Mouse (Mus musculus): Measurements from ENCODE around the gene Serpinf1.

Serpinf1 gene

GRCm38 (mm10) chr11:75455041-75455736 is 32.7 kb upstream of the Serpinf1 start:
- no peak for DNase-seq (ENCODE audit: low spot score)

- peak; percentile 84 for DNase-seq (ENCODE audit: low spot score)
Observed at GRCm38 (mm10) chr11:75453991-75454930, 31.8 kb upstream of the Serpinf1 start, which contains the start of gene Wdr81. TSS of gene Wdr81 (minus strand) at chr11:75454717.

GRCm38 (mm10) chr11:75452812-75453557 is 30.5 kb upstream of the Serpinf1 start:
- DNase-seq (ENCODE audit: low spot score), result peak; percentile 3

- peak; percentile 3 for DNase-seq (ENCODE audit: low spot score)
Observed at GRCm38 (mm10) chr11:75452081-75452480, 29.6 kb upstream of the Serpinf1 start.

- DNase-seq (ENCODE audit: low spot score), result no peak
Observed at GRCm38 (mm10) chr11:75450936-75451335, 28.4 kb upstream of the Serpinf1 start.

GRCm38 (mm10) chr11:75450304-75450908 is 27.9 kb upstream of the Serpinf1 start:
- DNase-seq (ENCODE audit: low spot score), result peak; percentile 2

- DNase-seq (ENCODE audit: low spot score), result no peak
Observed at GRCm38 (mm10) chr11:75449695-75450094, 27.2 kb upstream of the Serpinf1 start.

GRCm38 (mm10) chr11:75448575-75448974 is 26.1 kb upstream of the Serpinf1 start:
- DNase-seq (ENCODE audit: low spot score), result no peak

GRCm38 (mm10) chr11:75443711-75444110 is 21.2 kb upstream of the Serpinf1 start:
- DNase-seq (ENCODE audit: low spot score), result no peak

GRCm38 (mm10) chr11:75441601-75442000 is 19.1 kb upstream of the Serpinf1 start:
- peak; percentile 68 for DNase-seq (ENCODE audit: low spot score)

GRCm38 (mm10) chr11:75441034-75441433 is 18.5 kb upstream of the Serpinf1 start:
- DNase-seq (ENCODE audit: low spot score), result no peak

- no peak for DNase-seq (ENCODE audit: low spot score)
Observed at GRCm38 (mm10) chr11:75439951-75440350, 17.4 kb upstream of the Serpinf1 start.

- DNase-seq (ENCODE audit: low spot score), result no peak
Observed at GRCm38 (mm10) chr11:75439363-75439762, 16.9 kb upstream of the Serpinf1 start, which contains the start of gene Serpinf2. TSS of gene Serpinf2 (minus strand) at chr11:75439591.

GRCm38 (mm10) chr11:75438804-75439203 is 16.3 kb upstream of the Serpinf1 start:
- DNase-seq (ENCODE audit: low spot score), result no peak

GRCm38 (mm10) chr11:75438194-75438593 is 15.7 kb upstream of the Serpinf1 start:
- no peak for DNase-seq (ENCODE audit: low spot score)

GRCm38 (mm10) chr11:75434138-75434537 is 11.6 kb upstream of the Serpinf1 start:
- DNase-seq (ENCODE audit: low spot score), result no peak

GRCm38 (mm10) chr11:75431307-75431706 is 8.8 kb upstream of the Serpinf1 start:
- DNase-seq (ENCODE audit: low spot score), result no peak

GRCm38 (mm10) chr11:75429019-75429705 is 6.7 kb upstream of the Serpinf1 start:
- DNase-seq (ENCODE audit: low spot score), result no peak

- DNase-seq (ENCODE audit: low spot score), result no peak
Observed at GRCm38 (mm10) chr11:75424459-75424858, 2.0 kb upstream of the Serpinf1 start.

GRCm38 (mm10) chr11:75424033-75424432 is 1.5 kb upstream of the Serpinf1 start:
- DNase-seq (ENCODE audit: low spot score), result no peak

GRCm38 (mm10) chr11:75423091-75423490 is 590 bp upstream of the Serpinf1 start:
- no peak for DNase-seq (ENCODE audit: low spot score)
